Mouse (Mus musculus): Measurements from ENCODE around the gene Olfr1056. TPM values are rescaled to one million over a fixed set of nuclear protein-coding genes. Genes with fewer than 3 reads are reported as not detected.

The Olfr1056 gene
- not detected in 2 replicates for polyA plus RNA-seq (2012; rRNA removed)

DNA sequence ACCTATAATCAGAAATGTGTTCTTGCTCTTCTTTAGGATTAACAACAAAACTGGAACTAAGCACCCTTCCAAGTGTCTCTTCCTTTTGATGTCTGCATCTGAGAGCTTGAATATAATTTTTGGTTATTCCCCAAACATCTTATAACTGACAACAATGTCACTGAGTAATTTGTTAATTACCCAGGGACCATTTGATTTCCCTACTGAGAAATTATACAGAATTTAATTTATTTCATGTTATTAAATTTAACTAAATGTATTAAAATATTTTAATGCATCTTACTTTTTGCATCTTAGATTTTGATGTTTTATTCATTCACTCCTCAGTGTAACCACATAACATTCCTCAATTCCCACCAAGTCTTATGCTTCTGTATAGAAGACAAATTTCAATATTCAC, at the start of gene Olfr1056:
TSS of gene Olfr1056 (minus strand) at position 101 of the 400 bp plus-strand sequence.

DNA sequence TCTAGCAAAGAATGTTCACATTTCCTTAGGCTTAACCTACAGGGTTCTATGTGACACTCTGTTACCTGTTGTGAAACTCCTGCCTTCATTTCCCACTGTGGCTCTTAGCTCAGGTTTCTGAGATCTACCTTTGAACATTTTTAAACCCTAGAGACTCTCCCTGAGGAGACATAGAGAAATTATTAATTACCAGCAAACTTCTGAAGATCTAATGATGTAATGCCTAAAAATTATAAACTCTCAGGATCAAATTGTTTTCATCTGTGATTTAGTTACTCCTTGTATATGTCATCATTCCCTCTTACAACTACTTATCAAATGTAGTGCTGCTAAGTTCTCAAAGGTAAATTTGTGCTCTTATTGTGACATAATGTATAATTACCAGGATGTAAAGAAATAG, 26.2 kb upstream of the Olfr1056 start, which contains the start of gene Olfr1058:
TSS of gene Olfr1058 (minus strand) at position 101 of the 400 bp plus-strand sequence.

DNA sequence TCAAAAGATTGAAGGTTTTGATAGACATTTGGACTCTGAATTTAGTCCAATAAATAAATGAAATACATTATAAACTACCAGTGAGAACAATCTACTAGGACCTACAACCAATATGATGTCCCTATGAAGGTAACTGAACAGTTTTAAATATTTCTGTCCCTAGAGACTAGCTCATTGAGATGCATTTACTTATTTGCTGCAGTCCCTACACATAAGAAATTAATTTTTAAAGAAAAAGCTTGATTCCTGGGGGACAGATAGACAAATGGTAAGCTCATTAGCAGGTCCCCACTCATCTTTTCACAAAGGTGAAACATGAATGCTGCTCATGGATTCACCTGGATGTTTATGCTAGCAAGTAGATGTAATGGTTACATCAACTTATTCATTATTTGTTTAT, 16.0 kb upstream of the Olfr1056 start, which contains the start of gene Olfr1057:
TSS of gene Olfr1057 (minus strand) at position 101 of the 400 bp plus-strand sequence.

DNA sequence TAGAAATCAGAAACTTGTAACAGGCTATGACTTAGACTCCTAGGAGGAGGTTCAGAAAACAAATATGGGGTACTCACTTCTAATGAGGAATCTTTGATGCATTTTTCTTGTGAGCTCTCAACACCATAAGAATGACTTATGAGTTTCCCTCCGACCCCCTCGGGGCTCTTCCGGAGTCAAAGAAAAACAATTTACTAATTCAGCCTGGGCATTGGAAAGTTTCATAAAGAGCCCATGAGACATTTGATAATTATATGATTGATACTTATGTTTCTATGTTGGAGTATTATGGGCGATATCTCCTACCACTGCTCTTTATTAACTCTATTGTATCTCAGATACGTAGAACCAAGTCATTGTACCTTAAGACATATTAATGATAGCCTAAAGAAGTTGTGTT, 12.1 kb downstream of the Olfr1056 start, which contains the start of gene Olfr1055:
TSS of gene Olfr1055 (minus strand) at position 101 of the 400 bp plus-strand sequence.

DNA sequence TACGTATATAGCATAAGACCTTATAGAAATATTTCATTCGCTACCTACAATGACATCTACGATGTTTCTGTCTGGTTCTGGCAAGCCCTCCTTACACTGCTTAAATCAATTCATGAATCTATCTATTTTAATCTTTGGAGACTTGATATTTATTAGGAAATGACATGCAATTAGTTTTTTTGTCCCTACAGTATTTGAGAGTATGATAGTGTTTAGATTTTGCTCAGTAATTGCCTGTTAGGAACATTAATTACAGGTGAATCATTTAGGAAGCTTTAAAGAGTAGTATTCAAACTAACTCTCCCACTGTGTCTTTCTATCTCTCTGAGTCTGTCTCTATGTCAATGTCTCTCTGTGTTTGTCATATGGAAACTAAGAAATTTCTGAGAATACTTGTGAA, 26.9 kb downstream of the Olfr1056 start, which contains the start of gene Olfr1054:
TSS of gene Olfr1054 (minus strand) at position 101 of the 400 bp plus-strand sequence.

DNA sequence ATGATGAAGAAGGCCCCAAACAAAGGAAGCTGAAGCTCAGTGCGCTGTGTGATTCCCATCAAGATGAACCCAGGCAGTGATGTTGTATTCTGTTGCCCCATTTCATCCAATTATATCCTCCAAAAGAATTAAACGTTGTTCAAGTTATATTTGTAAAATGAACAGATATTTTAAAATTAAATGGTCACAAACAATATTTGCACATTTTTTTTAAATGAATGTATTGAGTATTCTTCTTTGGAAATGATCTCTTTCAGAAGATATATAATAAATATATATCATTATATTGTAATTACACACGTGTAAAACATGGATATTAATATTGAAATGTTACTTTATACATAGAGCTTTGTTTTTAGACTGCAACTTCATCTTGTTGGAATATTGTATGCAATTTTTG, 47.1 kb downstream of the Olfr1056 start, which contains the start of gene Olfr1053:
TSS of gene Olfr1053 (minus strand) at position 101 of the 400 bp plus-strand sequence.

Other genes starting within 250 kb of the Olfr1056 start
- not detected in 2 replicates for gene Olfr1039, start 226.5 kb downstream of the Olfr1056 start, polyA plus RNA-seq (2012; rRNA removed)
- gene Olfr1040, start 215.7 kb downstream of the Olfr1056 start, polyA plus RNA-seq (2012; rRNA removed), result not detected in 2 replicates
- gene Olfr1042, start 200.6 kb downstream of the Olfr1056 start, polyA plus RNA-seq (2012; rRNA removed), result not detected in 2 replicates
- gene Olfr1043, start 194.9 kb downstream of the Olfr1056 start, polyA plus RNA-seq (2012; rRNA removed), result not detected in 2 replicates
- gene Olfr1044, start 184.6 kb downstream of the Olfr1056 start, polyA plus RNA-seq (2012; rRNA removed), result not detected in 2 replicates
- not detected in 2 replicates for gene Olfr52, start 176.8 kb downstream of the Olfr1056 start, polyA plus RNA-seq (2012; rRNA removed)
- not detected in 2 replicates for gene Olfr1045, start 159.5 kb downstream of the Olfr1056 start, polyA plus RNA-seq (2012; rRNA removed)
- gene Olfr1046, start 143.2 kb downstream of the Olfr1056 start, polyA plus RNA-seq (2012; rRNA removed), result not detected in 2 replicates
- not detected in 2 replicates for gene Olfr1047, start 131.1 kb downstream of the Olfr1056 start, polyA plus RNA-seq (2012; rRNA removed)
- not detected in 2 replicates for gene Olfr1048, start 122.2 kb downstream of the Olfr1056 start, polyA plus RNA-seq (2012; rRNA removed)
- gene Olfr1049, start 104.1 kb downstream of the Olfr1056 start, polyA plus RNA-seq (2012; rRNA removed), result not detected in 2 replicates
- gene Olfr1051, start 83.4 kb downstream of the Olfr1056 start, polyA plus RNA-seq (2012; rRNA removed), result not detected in 2 replicates
- gene Olfr1052, start 70.0 kb downstream of the Olfr1056 start, polyA plus RNA-seq (2012; rRNA removed), result not detected in 2 replicates
- not detected in 2 replicates for gene Olfr1053, start 47.2 kb downstream of the Olfr1056 start, polyA plus RNA-seq (2012; rRNA removed)
- not detected in 2 replicates for gene Olfr1054, start 27.0 kb downstream of the Olfr1056 start, polyA plus RNA-seq (2012; rRNA removed)
- gene Olfr1055, start 12.2 kb downstream of the Olfr1056 start, polyA plus RNA-seq (2012; rRNA removed), result not detected in 2 replicates
- gene Olfr1057, start 15.9 kb upstream of the Olfr1056 start, polyA plus RNA-seq (2012; rRNA removed), result not detected in 2 replicates
- gene Olfr1058, start 26.1 kb upstream of the Olfr1056 start, polyA plus RNA-seq (2012; rRNA removed), result not detected in 2 replicates
- not detected in 2 replicates for gene Olfr1061, start 51.6 kb upstream of the Olfr1056 start, polyA plus RNA-seq (2012; rRNA removed)
- gene Olfr1062, start 64.3 kb upstream of the Olfr1056 start, polyA plus RNA-seq (2012; rRNA removed), result not detected in 2 replicates
- not detected in 2 replicates for gene Olfr1065, start 88.1 kb upstream of the Olfr1056 start, polyA plus RNA-seq (2012; rRNA removed)
- gene Olfr1066, start 93.8 kb upstream of the Olfr1056 start, polyA plus RNA-seq (2012; rRNA removed), result not detected in 2 replicates
- gene Olfr228, start 124.9 kb upstream of the Olfr1056 start, polyA plus RNA-seq (2012; rRNA removed), result not detected in 2 replicates
- not detected in 2 replicates for gene Olfr1076, start 146.0 kb upstream of the Olfr1056 start, polyA plus RNA-seq (2012; rRNA removed)
- not detected in 2 replicates for gene Olfr1079, start 180.0 kb upstream of the Olfr1056 start, polyA plus RNA-seq (2012; rRNA removed)
- gene Olfr1080, start 195.8 kb upstream of the Olfr1056 start, polyA plus RNA-seq (2012; rRNA removed), result not detected in 2 replicates
- gene Olfr1082, start 236.5 kb upstream of the Olfr1056 start, polyA plus RNA-seq (2012; rRNA removed), result not detected in 2 replicates